Mouse (Mus musculus): Measurements from ENCODE around the gene Zbtb14. TPM values are rescaled to one million over a fixed set of nuclear protein-coding genes. Genes with fewer than 3 reads are reported as not detected.

The Zbtb14 gene
- total and polyA plus RNA-seq, 2 experiments from 2014 or later, result 19.2 to 19.5 TPM

DNA sequence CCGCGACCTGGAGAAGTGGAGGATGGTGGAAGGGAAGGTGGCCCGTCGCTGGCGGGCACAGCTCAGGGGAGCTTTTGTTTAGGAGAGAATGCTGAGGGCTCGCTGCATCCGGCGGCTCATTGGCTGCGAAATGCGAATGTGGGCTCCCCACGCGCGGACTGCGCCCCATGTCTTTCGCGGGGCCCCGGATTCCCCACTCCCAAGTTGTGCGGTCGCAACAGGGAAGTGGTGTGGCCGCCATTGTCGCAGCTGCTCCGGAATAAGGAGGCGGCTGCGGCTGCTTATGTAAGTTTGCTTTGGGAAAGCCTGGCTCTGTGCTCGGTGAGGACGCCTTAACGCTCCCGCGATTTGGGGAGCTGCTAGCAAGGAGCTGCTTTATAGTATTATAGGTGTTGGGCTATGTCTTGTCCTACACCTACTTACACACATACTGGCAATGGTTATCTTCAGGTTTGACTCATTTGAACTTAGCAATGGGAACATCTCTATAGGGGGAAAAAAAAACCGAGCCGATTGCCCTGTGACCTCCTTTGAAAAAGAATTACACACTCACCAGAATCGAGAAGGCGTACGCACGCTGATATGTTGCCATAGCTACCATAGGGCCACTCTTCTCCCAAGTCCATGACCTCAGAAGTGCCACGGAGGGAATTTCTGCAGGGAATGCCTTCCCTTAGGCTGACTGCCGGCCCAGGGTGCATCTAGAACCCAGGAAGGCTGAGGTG is 1.3 kb downstream of the Zbtb14 start:
- DNase-seq (ENCODE audit: low spot score) (peak; percentile 64), ATAC-seq (peak; percentile 9; the same call in 1 of the 2 replicates)
- peak overlapping the region; percentile 100 for H3K27ac ChIP-seq
- peak overlapping the region; percentile 85 for H3K4me2 ChIP-seq (ENCODE audit: low read depth, low read length)
- under 1% methylated on average over 37 of the region's 37 CpGs for WGBS
- H3K9me3 ChIP-seq (ENCODE audit: low read length), result no peaks in the 10 kb centered on the region
- H3K27me3 ChIP-seq (ENCODE audit: insufficient read depth, low read length), result no peaks in the 10 kb centered on the region
- H3K4me3 ChIP-seq (ENCODE audit: low read length), result peak overlapping the region; percentile 84
- no peak for TF ChIP-seq CTCF (IDR thresholded peaks at IDR 0.05; ENCODE audit: low read depth)
- H3K36me3 ChIP-seq (ENCODE audit: insufficient read depth, low read length), result peaks cover 18% of the 10 kb centered on the region; the same call in 1 of the 2 replicates
- peak overlapping the region; percentile 98 for H3K9ac ChIP-seq (replicated peaks; ENCODE audit: low read length)
- no peaks in the 10 kb centered on the region for H3K4me1 ChIP-seq (ENCODE audit: insufficient read depth, low read length)

DNA sequence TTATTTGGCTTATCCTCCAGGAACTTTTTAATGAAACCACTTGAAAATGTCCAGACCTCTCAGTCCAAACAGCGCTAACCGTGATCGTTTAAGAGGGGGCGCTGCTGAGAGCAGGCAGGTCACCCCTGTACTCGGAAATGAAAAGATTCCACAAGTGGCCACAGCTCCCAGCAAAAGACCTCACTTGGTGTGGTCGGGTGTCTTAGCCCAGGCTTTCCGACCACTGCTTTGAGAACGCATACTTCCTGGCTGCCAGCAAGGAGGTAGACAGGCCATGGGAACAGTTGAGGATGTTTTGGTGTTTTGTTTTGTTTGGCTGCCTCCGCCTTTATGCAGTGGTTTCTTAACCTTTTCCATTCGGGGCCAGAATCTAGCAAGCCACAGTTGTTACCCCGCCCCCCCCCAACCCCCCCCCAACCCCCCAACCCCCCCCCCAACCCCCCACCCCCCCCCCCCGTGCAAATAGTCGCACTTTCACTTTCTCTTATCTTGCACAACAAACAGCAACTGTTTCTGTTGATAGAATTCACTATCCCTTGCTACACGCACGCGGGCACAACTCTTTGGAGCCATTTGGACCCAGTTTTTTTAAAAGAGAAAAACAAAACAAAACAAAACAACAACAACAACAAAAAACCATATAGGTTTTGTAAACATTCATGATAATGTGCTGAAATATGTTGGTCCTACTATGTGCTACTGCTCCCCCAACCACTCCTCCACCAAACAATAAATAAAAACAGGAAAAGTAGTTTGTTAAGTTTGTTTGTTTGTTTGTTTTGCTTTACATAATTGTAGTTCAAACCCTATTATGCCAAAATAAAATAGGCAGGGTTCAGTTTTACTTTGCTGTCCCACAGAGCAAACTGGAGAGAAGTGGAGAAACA is 13.5 kb downstream of the Zbtb14 start:
- H3K4me1 ChIP-seq (ENCODE audit: insufficient read depth, low read length), result no peaks in the 10 kb centered on the region
- no peaks in the 10 kb centered on the region for H3K9me3 ChIP-seq (ENCODE audit: low read length)
- no peak overlapping the region for H3K27ac ChIP-seq
- no peak for ATAC-seq
- 43% methylated on average over 15 of the region's 16 CpGs for WGBS
- no peaks in the 10 kb centered on the region for H3K36me3 ChIP-seq (ENCODE audit: insufficient read depth, low read length)
- peak overlapping the region; percentile 21; the same call in 1 of the 2 replicates for H3K4me2 ChIP-seq (ENCODE audit: low read depth, low read length)
- no peak for DNase-seq (ENCODE audit: low spot score)
- no peak overlapping the region for H3K4me3 ChIP-seq (ENCODE audit: low read length)
- H3K27me3 ChIP-seq (ENCODE audit: insufficient read depth, low read length), result no peaks in the 10 kb centered on the region
- peak; percentile 22; the same call in 1 of the 2 replicates for TF ChIP-seq CTCF (IDR thresholded peaks at IDR 0.05; ENCODE audit: low read depth)
- H3K9ac ChIP-seq (replicated peaks; ENCODE audit: low read length), result no peak overlapping the region

DNA sequence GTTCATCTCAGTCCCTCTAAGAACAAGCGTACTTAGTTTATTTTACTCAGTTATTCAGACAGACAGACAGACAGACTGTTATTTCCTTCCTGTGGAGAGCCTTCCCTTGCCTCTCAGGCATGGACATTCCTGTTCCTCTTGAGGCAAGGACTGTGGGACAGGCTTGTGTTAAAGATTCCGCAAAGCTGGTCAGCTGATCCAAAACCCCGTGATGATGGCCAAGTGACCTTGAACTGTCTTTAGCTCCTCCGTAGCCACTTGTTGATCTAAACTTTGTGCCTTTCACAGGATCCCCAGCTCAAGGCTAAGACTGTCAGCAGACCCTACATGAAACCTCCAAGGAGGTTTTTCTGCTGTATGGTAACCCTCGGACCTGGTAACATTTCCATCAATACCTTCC is 14.3 kb downstream of the Zbtb14 start:
- Histone ChIP-seq H3K4me3 (ENCODE audit: low read length) (no peak overlapping the region), H3K4me1 (ENCODE audit: insufficient read depth, low read length) (no peaks in the 10 kb centered on the region), H3K27me3 (ENCODE audit: insufficient read depth, low read length) (no peaks in the 10 kb centered on the region), H3K9ac (replicated peaks; ENCODE audit: low read length) (no peak overlapping the region), H3K9me3 (ENCODE audit: low read length) (no peaks in the 10 kb centered on the region), H3K27ac (no peak overlapping the region), H3K36me3 (ENCODE audit: insufficient read depth, low read length) (no peaks in the 10 kb centered on the region), H3K4me2 (ENCODE audit: low read depth, low read length) (no peak overlapping the region)
- no peak for TF ChIP-seq CTCF (IDR thresholded peaks at IDR 0.05; ENCODE audit: low read depth)
- DNase-seq (ENCODE audit: low spot score) (no peak), ATAC-seq (no peak)
- 77% methylated on average over 5 of the region's 5 CpGs for WGBS

DNA sequence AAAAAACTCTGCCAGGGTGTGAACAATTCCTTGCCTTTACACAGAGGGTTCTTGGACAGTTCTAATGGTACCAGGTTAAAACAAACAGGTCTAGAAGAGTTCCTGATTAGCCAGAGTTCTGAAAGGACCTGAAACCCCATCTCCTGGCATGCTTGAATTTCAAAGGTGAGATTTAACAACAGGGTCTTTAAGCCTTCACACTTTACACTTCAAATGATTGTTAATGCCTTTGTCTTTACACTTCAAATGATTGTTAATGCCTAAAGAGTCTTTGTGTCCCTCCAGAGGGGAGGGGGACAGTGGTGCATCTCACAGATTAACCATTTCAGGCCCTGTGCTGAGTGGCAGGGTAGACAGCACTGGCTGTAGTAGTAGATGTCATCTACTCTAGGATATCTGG is 15.2 kb downstream of the Zbtb14 start:
- ATAC-seq (no peak), DNase-seq (ENCODE audit: low spot score) (no peak)
- Histone ChIP-seq H3K9me3 (ENCODE audit: low read length) (no peaks in the 10 kb centered on the region), H3K4me2 (ENCODE audit: low read depth, low read length) (no peak overlapping the region), H3K27me3 (ENCODE audit: insufficient read depth, low read length) (no peaks in the 10 kb centered on the region), H3K27ac (no peak overlapping the region), H3K36me3 (ENCODE audit: insufficient read depth, low read length) (no peaks in the 10 kb centered on the region), H3K9ac (replicated peaks; ENCODE audit: low read length) (no peak overlapping the region), H3K4me3 (ENCODE audit: low read length) (no peak overlapping the region), H3K4me1 (ENCODE audit: insufficient read depth, low read length) (no peaks in the 10 kb centered on the region)
- no peak for TF ChIP-seq CTCF (IDR thresholded peaks at IDR 0.05; ENCODE audit: low read depth)

DNA sequence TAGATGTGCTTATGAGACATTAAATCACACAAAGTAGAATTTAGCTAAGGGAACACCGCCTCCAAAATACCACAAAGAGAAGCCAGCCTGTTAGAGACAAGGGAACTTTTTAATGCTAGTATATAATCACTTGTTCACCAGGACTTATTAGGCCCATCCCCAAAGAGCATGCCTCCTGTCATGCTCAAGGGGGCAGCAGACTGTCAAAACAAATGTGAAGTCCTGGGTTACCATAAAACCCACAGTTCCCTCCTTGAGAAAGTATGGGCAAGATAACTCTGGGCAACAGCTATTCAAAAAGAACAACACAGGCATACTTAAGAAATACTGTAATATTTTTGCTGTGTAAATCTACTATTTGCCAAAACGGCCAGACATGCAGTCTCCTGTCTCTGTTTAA is 18.3 kb downstream of the Zbtb14 start:
- Histone ChIP-seq H3K27ac (no peak overlapping the region), H3K4me2 (ENCODE audit: low read depth, low read length) (no peak overlapping the region), H3K27me3 (ENCODE audit: insufficient read depth, low read length) (no peaks in the 10 kb centered on the region), H3K36me3 (ENCODE audit: insufficient read depth, low read length) (no peaks in the 10 kb centered on the region), H3K9me3 (ENCODE audit: low read length) (no peaks in the 10 kb centered on the region), H3K4me3 (ENCODE audit: low read length) (no peak overlapping the region), H3K9ac (replicated peaks; ENCODE audit: low read length) (no peak overlapping the region), H3K4me1 (ENCODE audit: insufficient read depth, low read length) (no peaks in the 10 kb centered on the region)
- TF ChIP-seq CTCF (IDR thresholded peaks at IDR 0.05; ENCODE audit: low read depth), result no peak
- no peak for DNase-seq (ENCODE audit: low spot score)
- no peak for ATAC-seq
- 84% methylated on average over 2 of the region's 2 CpGs for WGBS

DNA sequence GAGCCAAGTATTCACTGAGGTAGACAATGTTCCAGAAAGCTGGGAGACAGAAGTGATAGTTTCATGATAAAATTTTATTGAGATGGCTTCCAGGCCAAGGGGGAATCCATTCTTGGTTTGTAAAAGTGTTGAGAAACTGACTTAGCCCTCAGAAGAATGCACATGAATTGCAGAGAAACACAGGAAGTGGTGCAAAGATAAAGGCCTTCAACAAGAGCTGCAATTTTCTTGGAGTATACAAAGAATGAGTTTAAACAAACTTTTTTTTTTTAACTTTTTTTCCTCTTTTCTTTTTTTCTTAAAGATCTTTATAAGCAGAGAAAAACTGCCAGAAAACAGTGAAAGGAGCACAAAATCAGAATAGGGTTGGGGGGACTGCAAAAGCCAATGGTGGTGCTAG is 33.3 kb downstream of the Zbtb14 start:
- H3K4me2 ChIP-seq (ENCODE audit: low read depth, low read length), result peak overlapping the region; percentile 92
- H3K4me1 ChIP-seq (ENCODE audit: insufficient read depth, low read length), result no peaks in the 10 kb centered on the region
- no peaks in the 10 kb centered on the region for H3K27me3 ChIP-seq (ENCODE audit: insufficient read depth, low read length)
- H3K9me3 ChIP-seq (ENCODE audit: low read length), result no peaks in the 10 kb centered on the region
- no peak overlapping the region for H3K27ac ChIP-seq
- ATAC-seq, result no peak
- no peak overlapping the region for H3K9ac ChIP-seq (replicated peaks; ENCODE audit: low read length)
- TF ChIP-seq CTCF (IDR thresholded peaks at IDR 0.05; ENCODE audit: low read depth), result no peak
- H3K4me3 ChIP-seq (ENCODE audit: low read length), result peak overlapping the region; percentile 88; the same call in 1 of the 2 replicates
- H3K36me3 ChIP-seq (ENCODE audit: insufficient read depth, low read length), result no peaks in the 10 kb centered on the region
- no peak for DNase-seq (ENCODE audit: low spot score)
